Mouse (Mus musculus): ENCODE results near the gene Ptk6. TPM values are rescaled to one million over a fixed set of nuclear protein-coding genes. Genes with fewer than 3 reads are reported as not detected.

The Ptk6 gene
- polyA plus RNA-seq, 1 experiment = 0.15 TPM

- 8% methylated on average over 1 of the region's 1 CpGs for WGBS
- Histone ChIP-seq H3K4me3 (ENCODE audit: extremely low read depth, insufficient read depth, insufficient read length) (no peak overlapping the region), H3K27me3 (ENCODE audit: control insufficient read depth, insufficient read depth, low read length) (0 out of 2 replicates have a peak, but pooled peaks cover 5% of the 10 kb centered on the region), H3K4me1 (ENCODE audit: control insufficient read depth, insufficient read depth, insufficient read length) (no peaks in the 10 kb centered on the region; the same call in 1 of the 2 replicates), H3K36me3 (ENCODE audit: control insufficient read depth, insufficient read depth, low read length) (no peaks in the 10 kb centered on the region), H3K27ac (ENCODE audit: insufficient read depth, low read length) (no peak overlapping the region)
- peak in 1 of 2 experiments; percentile 12 for DNase-seq (ENCODE audit: low read depth in 1 of 2, low spot score in 2 of 2)
- TF ChIP-seq POLR2A (IDR thresholded peaks at IDR 0.05; ENCODE audit: low read depth, low read length) (no peak), CTCF (IDR thresholded peaks at IDR 0.05; ENCODE audit: extremely low read depth, insufficient read depth, insufficient read length, insufficient replicate concordance) (peak; percentile 24; the same call in 1 of the 2 replicates)
Measured at GRCm38 (mm10) chr2:181153837-181154236, 48.8 kb downstream of the Ptk6 start.

- H3K27me3 ChIP-seq (ENCODE audit: control insufficient read depth, insufficient read depth, low read length) = 0 out of 2 replicates have a peak, but pooled peaks cover 5% of the 10 kb centered on the region
- H3K4me1 ChIP-seq (ENCODE audit: control insufficient read depth, insufficient read depth, insufficient read length) = no peaks in the 10 kb centered on the region; the same call in 1 of the 2 replicates
- TF ChIP-seq POLR2A (IDR thresholded peaks at IDR 0.05; ENCODE audit: low read depth, low read length) (no peak), CTCF (IDR thresholded peaks at IDR 0.05; ENCODE audit: extremely low read depth, insufficient read depth, insufficient read length, insufficient replicate concordance) (no peak)
- H3K36me3 ChIP-seq (ENCODE audit: control insufficient read depth, insufficient read depth, low read length) = no peaks in the 10 kb centered on the region
- no peak overlapping the region for H3K27ac ChIP-seq (ENCODE audit: insufficient read depth, low read length)
- H3K4me3 ChIP-seq (ENCODE audit: extremely low read depth, insufficient read depth, insufficient read length) = no peak overlapping the region
- no peak for DNase-seq (ENCODE audit: low read depth in 1 of 2, low spot score in 2 of 2)
- 83% methylated on average over 1 of the region's 1 CpGs for WGBS
Measured at GRCm38 (mm10) chr2:181153131-181153530, 49.5 kb downstream of the Ptk6 start.

DNA sequence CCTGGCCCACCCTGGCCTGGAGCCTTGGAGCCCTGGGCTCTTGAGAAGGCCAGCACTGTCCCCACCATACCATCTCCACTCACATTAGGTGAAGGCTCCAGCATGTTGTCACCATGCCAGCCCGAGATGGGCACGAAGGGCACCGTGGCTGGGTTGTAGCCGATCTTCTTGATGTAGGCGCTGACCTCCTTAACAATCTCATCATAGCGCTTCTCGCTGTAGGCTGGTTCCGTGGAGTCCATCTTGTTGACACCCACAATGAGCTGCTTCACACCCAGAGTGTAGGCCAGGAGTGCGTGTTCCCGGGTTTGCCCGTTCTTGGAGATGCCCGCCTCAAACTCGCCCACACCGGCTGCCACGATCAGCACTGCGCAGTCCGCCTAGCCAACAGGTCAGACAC lies 49.9 kb downstream of the Ptk6 start:
- H3K4me3 ChIP-seq (ENCODE audit: extremely low read depth, insufficient read depth, insufficient read length) = no peak overlapping the region
- H3K36me3 ChIP-seq (ENCODE audit: control insufficient read depth, insufficient read depth, low read length) = no peaks in the 10 kb centered on the region
- H3K27ac ChIP-seq (ENCODE audit: insufficient read depth, low read length) = no peak overlapping the region
- H3K27me3 ChIP-seq (ENCODE audit: control insufficient read depth, insufficient read depth, low read length) = 0 out of 2 replicates have a peak, but pooled peaks cover 5% of the 10 kb centered on the region
- 90% methylated on average over 17 of the region's 17 CpGs for WGBS
- H3K4me1 ChIP-seq (ENCODE audit: control insufficient read depth, insufficient read depth, insufficient read length) = peaks cover 2% of the 10 kb centered on the region; the same call in 1 of the 2 replicates
- DNase-seq (ENCODE audit: low read depth in 1 of 2, low spot score in 2 of 2) = no peak
- TF ChIP-seq CTCF (IDR thresholded peaks at IDR 0.05; ENCODE audit: extremely low read depth, insufficient read depth, insufficient read length, insufficient replicate concordance) = no peak
- no peak for TF ChIP-seq POLR2A (IDR thresholded peaks at IDR 0.05; ENCODE audit: low read depth, low read length)

GRCm38 (mm10) chr2:181150281-181150680 lies 52.3 kb downstream of the Ptk6 start:
- TF ChIP-seq POLR2A (IDR thresholded peaks at IDR 0.05; ENCODE audit: low read depth, low read length) = no peak
- TF ChIP-seq CTCF (IDR thresholded peaks at IDR 0.05; ENCODE audit: extremely low read depth, insufficient read depth, insufficient read length, insufficient replicate concordance) = no peak
- Histone ChIP-seq H3K4me3 (ENCODE audit: extremely low read depth, insufficient read depth, insufficient read length) (no peak overlapping the region), H3K4me1 (ENCODE audit: control insufficient read depth, insufficient read depth, insufficient read length) (peaks cover 2% of the 10 kb centered on the region; the same call in 1 of the 2 replicates), H3K27ac (ENCODE audit: insufficient read depth, low read length) (no peak overlapping the region), H3K27me3 (ENCODE audit: control insufficient read depth, insufficient read depth, low read length) (no peaks in the 10 kb centered on the region), H3K36me3 (ENCODE audit: control insufficient read depth, insufficient read depth, low read length) (no peaks in the 10 kb centered on the region)
- 66% methylated on average over 6 of the region's 6 CpGs for WGBS
- DNase-seq (ENCODE audit: low read depth in 1 of 2, low spot score in 2 of 2) = no peak

DNA sequence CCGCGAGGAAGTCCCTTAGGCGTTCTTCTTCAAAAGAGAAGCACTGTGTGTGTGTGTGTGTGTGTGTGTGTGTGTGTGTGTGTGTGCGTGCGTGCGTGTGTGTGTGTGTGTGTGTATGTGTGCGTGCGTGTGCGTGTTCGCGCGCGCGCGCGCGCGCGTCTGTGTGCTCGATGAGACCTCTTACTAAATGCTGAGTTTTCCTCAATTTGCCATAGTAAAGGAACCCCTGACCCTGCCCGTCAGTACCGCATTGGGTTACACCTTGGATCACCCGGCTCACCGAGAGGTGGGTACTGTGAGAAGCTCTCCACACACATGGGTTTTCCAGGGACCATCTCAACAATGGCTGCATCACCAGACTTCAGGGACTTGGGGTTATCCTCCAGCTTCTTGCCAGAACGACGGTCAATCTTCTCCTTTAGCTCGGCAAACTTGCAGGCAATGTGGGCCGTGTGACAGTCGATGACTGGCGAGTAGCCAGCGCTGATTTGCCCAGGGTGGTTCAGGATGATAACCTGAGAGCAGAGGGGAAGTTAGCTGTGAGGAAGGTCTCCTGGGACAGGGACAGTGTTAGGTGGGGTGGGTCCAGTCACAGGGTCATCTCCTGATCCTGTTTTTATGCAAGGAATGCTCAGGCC lies 54.2 kb downstream of the Ptk6 start:
- no peaks in the 10 kb centered on the region for H3K36me3 ChIP-seq (ENCODE audit: control insufficient read depth, insufficient read depth, low read length)
- no peak for DNase-seq (ENCODE audit: low read depth in 1 of 2, low spot score in 2 of 2)
- 23% methylated on average over 28 of the region's 31 CpGs for WGBS
- H3K4me3 ChIP-seq (ENCODE audit: extremely low read depth, insufficient read depth, insufficient read length) = peak overlapping the region; percentile 44; the same call in 1 of the 2 replicates
- no peaks in the 10 kb centered on the region for H3K27me3 ChIP-seq (ENCODE audit: control insufficient read depth, insufficient read depth, low read length)
- H3K27ac ChIP-seq (ENCODE audit: insufficient read depth, low read length) = no peak overlapping the region
- peaks cover 2% of the 10 kb centered on the region; the same call in 1 of the 2 replicates for H3K4me1 ChIP-seq (ENCODE audit: control insufficient read depth, insufficient read depth, insufficient read length)
- TF ChIP-seq CTCF (IDR thresholded peaks at IDR 0.05; ENCODE audit: extremely low read depth, insufficient read depth, insufficient read length, insufficient replicate concordance) = no peak
- no peak for TF ChIP-seq POLR2A (IDR thresholded peaks at IDR 0.05; ENCODE audit: low read depth, low read length)

DNA sequence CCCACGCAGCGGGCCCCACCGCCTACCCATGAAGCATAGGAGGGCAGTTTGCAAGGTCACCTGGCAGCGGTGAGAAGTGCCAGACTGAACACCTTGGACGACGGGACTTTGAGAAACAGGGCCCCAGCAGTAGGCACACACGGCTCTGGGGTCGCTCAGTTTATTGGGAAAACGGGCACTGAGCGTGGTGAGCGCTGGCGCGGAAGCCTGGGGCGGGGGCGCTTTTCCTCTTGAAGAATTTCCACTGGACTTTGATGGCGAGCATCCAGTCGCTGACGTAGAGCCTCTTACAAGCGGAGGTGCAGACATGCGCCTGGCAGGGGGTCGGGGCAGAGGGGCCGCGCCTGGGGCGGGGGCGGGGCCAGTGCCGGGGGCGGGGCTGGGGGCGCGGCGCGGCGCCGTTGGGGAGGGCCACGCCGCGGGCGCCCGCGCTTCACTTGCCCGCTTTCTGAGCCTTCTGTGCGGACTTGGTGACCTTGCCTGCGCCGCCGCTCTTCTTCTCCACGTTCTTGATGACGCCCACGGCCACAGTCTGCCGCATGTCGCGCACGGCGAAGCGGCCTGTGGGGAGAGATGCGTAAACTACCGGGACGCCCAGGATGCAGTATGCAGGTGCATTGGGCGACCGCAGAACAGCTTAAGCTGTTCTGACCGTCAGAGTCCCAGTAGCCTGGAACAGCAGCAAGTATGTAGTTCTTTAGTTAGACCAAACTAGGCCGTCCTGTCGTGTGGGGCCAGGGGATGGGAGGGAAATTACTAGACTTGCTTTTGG lies 54.9 kb downstream of the Ptk6 start:
- peaks cover 2% of the 10 kb centered on the region; the same call in 1 of the 2 replicates for H3K4me1 ChIP-seq (ENCODE audit: control insufficient read depth, insufficient read depth, insufficient read length)
- H3K27me3 ChIP-seq (ENCODE audit: control insufficient read depth, insufficient read depth, low read length) = no peaks in the 10 kb centered on the region
- no peak overlapping the region for H3K27ac ChIP-seq (ENCODE audit: insufficient read depth, low read length)
- TF ChIP-seq CTCF (IDR thresholded peaks at IDR 0.05; ENCODE audit: extremely low read depth, insufficient read depth, insufficient read length, insufficient replicate concordance) (no peak), POLR2A (IDR thresholded peaks at IDR 0.05; ENCODE audit: low read depth, low read length) (no peak)
- DNase-seq (ENCODE audit: low read depth in 1 of 2, low spot score in 2 of 2) = no peak
- peak overlapping the region; percentile 44; the same call in 1 of the 2 replicates for H3K4me3 ChIP-seq (ENCODE audit: extremely low read depth, insufficient read depth, insufficient read length)
- 2% methylated on average over 61 of the region's 61 CpGs for WGBS
- H3K36me3 ChIP-seq (ENCODE audit: control insufficient read depth, insufficient read depth, low read length) = no peaks in the 10 kb centered on the region

Measured in spleen, adult 2 months (tissue).